Mouse (Mus musculus) left cerebral cortex, adult 2 months (tissue): ENCODE results near the gene Zeb2. TPM values are rescaled to one million over a fixed set of nuclear protein-coding genes. Genes with fewer than 3 reads are reported as not detected.

Source experiments
- DNase-seq, 2 experiments: peaks; one replicate each; pipeline ENCODE4 v3.0.0; 2021 to 2022; ENCODE audit warnings: low spot score in 2 of 2, mixed read lengths in 1 of 2; ENCODE audit errors: extremely low spot score in 1 of 2
- H3K27ac ChIP-seq: fragments of 200-600 bp; 2 replicates; pipeline ENCODE4 v1.8.1; 2022
- H3K4me3 ChIP-seq: fragments of 200-600 bp; 2 replicates; pipeline ENCODE4 v1.8.1; 2022
- CTCF ChIP-seq: fragments of 200-600 bp; IDR thresholded peaks from 2 replicates; pipeline ENCODE4 v1.8.1; 2022; ENCODE audit warnings: antibody characterized with exemption, mild to moderate bottlenecking, moderate library complexity
- intact Hi-C: fragments of 180-260 bp; cut with DNase I; formaldehyde crosslinking; loops from one replicate; pipeline ENCODE4 v1.15.1; 2025
- total RNA-seq, 2 experiments: library from RNA; stranded (reverse); gene quantifications; 2 replicates each; pipeline ENCODE4 v1.2.3; 2021

Zeb2 gene
- total RNA-seq, 2 experiments from 2014 or later = 156 to 181 TPM

- Histone ChIP-seq H3K4me3 (peak overlapping the region; percentile 86), H3K27ac (peak overlapping the region; percentile 92)
- peak in 1 of 2 experiments; percentile 6 for DNase-seq
- intact Hi-C loops = loop anchor here (5.0 to 10.0 kb wide), 6 partner anchors 540 to 1330 kb away; no protein-coding TSS in a partner anchor
- TF ChIP-seq CTCF = no peak
These were observed 5.0 kb downstream of the Zeb2 start for GRCm38 (mm10) chr2:45112021-45112747.

GRCm38 (mm10) chr2:45111571-45111970, 5.6 kb downstream of the Zeb2 start:
- peak overlapping the region; percentile 99 for H3K27ac ChIP-seq
- intact Hi-C loops = loop anchor here (5.0 to 10.0 kb wide), 6 partner anchors 539 to 1331 kb away; no protein-coding TSS in a partner anchor
- peak overlapping the region; percentile 86 for H3K4me3 ChIP-seq
- DNase-seq = peak in 1 of 2 experiments; percentile 15

GRCm38 (mm10) chr2:45110757-45111411, 6.3 kb downstream of the Zeb2 start:
- intact Hi-C loops = loop anchor here (5.0 to 10.0 kb wide), 6 partner anchors 539 to 1331 kb away; no protein-coding TSS in a partner anchor
- peak in 1 of 2 experiments; percentile 50 for DNase-seq
- Histone ChIP-seq H3K4me3 (peak overlapping the region; percentile 84), H3K27ac (peak overlapping the region; percentile 99)
- no peak for TF ChIP-seq CTCF

- TF ChIP-seq CTCF = no peak
- H3K27ac ChIP-seq = peak overlapping the region; percentile 99
- intact Hi-C loops = loop anchor here (2.0 to 10.0 kb wide), 11 partner anchors 55 to 1332 kb away; partner anchors contain the start of gene Gtdc1
- DNase-seq = peak in 1 of 2 experiments; percentile 53
- peak overlapping the region; percentile 84 for H3K4me3 ChIP-seq
These were observed 7.0 kb downstream of the Zeb2 start for GRCm38 (mm10) chr2:45109951-45110756.

GRCm38 (mm10) chr2:45109161-45109950, 7.8 kb downstream of the Zeb2 start:
- DNase-seq = no peak
- intact Hi-C loops = loop anchor here (2.0 to 10.0 kb wide), 5 partner anchors 55 to 1125 kb away; partner anchors contain the start of gene Gtdc1
- peak overlapping the region; percentile 99 for H3K27ac ChIP-seq
- no peak for TF ChIP-seq CTCF
- peak overlapping the region; percentile 84 for H3K4me3 ChIP-seq

- intact Hi-C loops = loop anchor here (2.0 to 10.0 kb wide), 5 partner anchors 54 to 1124 kb away; partner anchors contain the start of gene Gtdc1
- peak in 1 of 2 experiments; percentile 62 for DNase-seq
- H3K4me3 ChIP-seq = peak overlapping the region; percentile 84
- no peak for TF ChIP-seq CTCF
- H3K27ac ChIP-seq = peak overlapping the region; percentile 95
These were observed 8.6 kb downstream of the Zeb2 start for GRCm38 (mm10) chr2:45108521-45109091.

- peak overlapping the region; percentile 95 for H3K27ac ChIP-seq
- no peak for TF ChIP-seq CTCF
- intact Hi-C loops = loop anchor here (5.0 to 10.0 kb wide), 4 partner anchors 53 to 1123 kb away; no protein-coding TSS in a partner anchor
- H3K4me3 ChIP-seq = peak overlapping the region; percentile 84
- no peak for DNase-seq
These were observed 9.6 kb downstream of the Zeb2 start for GRCm38 (mm10) chr2:45107555-45107954.

GRCm38 (mm10) chr2:45105922-45106851, 11.0 kb downstream of the Zeb2 start:
- peak overlapping the region; percentile 94 for H3K27ac ChIP-seq
- no peak for TF ChIP-seq CTCF
- peak in 1 of 2 experiments; percentile 11 for DNase-seq
- H3K4me3 ChIP-seq = peak overlapping the region; percentile 32
- intact Hi-C loops = loop anchor here (5.0 to 10.0 kb wide), 4 partner anchors 51 to 1121 kb away; no protein-coding TSS in a partner anchor

- intact Hi-C loops = loop anchor here (5.0 to 10.0 kb wide), 4 partner anchors 50 to 1120 kb away; no protein-coding TSS in a partner anchor
- no peak for DNase-seq
- no peak for TF ChIP-seq CTCF
- peak overlapping the region; percentile 32 for H3K4me3 ChIP-seq
- H3K27ac ChIP-seq = peak overlapping the region; percentile 94
These were observed 11.9 kb downstream of the Zeb2 start for GRCm38 (mm10) chr2:45105281-45105721.
